Mouse (Mus musculus): ENCODE results near the gene Col5a1.

DNA sequence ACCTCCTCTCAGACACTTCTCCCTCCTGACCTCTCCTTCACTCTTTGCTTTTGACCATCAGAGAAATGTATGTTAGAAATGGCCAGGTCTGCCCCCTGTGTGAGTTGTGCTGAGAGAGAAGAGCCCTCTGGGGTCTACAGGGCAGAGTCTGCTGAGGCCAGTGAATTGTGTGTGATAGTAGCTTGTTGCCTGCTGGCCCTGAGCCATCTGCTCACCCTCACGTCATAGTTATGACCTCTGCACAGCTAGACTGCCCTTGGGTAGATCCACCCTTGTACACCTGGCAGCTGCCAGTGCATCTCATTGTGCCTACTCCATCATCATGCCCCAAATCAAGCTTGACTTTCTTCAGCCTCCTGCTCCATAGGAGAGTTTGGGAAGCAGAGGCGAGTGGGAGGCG, 114.4 kb downstream of the Col5a1 start:
- TF ChIP-seq CTCF (IDR thresholded peaks at IDR 0.05; ENCODE audit: low read depth) (no peak), EP300 (IDR thresholded peaks at IDR 0.05; ENCODE audit: low read depth) (no peak)
